Mouse (Mus musculus) hindbrain, postnatal 0 days (tissue): ENCODE results near the gene Tmem184b. TPM values are rescaled to one million over a fixed set of nuclear protein-coding genes. Genes with fewer than 3 reads are reported as not detected.

Experiments
- ATAC-seq: fragments of 200-750 bp; cut with Nextera tagmentation; 2 replicates; pipeline ENCODE4 v1.8.0; 2017; ENCODE audit warnings: mild to moderate bottlenecking, moderate TSS enrichment, moderate library complexity
- DNase-seq: peaks from one replicate; pipeline ENCODE4 v3.0.0-alpha.2; 2015; ENCODE audit warnings: low spot score
- H3K27ac ChIP-seq: fragments of 300-500 bp; sonication (generic); 2 replicates; pipeline ENCODE4 v1.5.1; 2014; ENCODE audit warnings: mild to moderate bottlenecking
- H3K27me3 ChIP-seq: fragments of 300-500 bp; sonication (generic); 2 replicates; pipeline ENCODE4 v1.6.1; 2014; ENCODE audit warnings: low read length, mixed read lengths; ENCODE audit not compliant: insufficient read depth
- H3K36me3 ChIP-seq: fragments of 300-500 bp; sonication (generic); 2 replicates; pipeline ENCODE4 v1.6.1; 2014; ENCODE audit warnings: low read length, mixed read lengths; ENCODE audit not compliant: insufficient read depth
- H3K4me1 ChIP-seq: fragments of 300-500 bp; sonication (generic); 2 replicates; pipeline ENCODE4 v1.6.1; 2014; ENCODE audit warnings: antibody characterized with exemption, low read length, mixed read lengths; ENCODE audit not compliant: insufficient read depth
- H3K4me2 ChIP-seq: fragments of 300-500 bp; sonication (generic); 2 replicates; pipeline ENCODE4 v1.6.1; 2014; ENCODE audit warnings: low read depth, mild to moderate bottlenecking, low read length, moderate library complexity, mixed read lengths
- H3K4me3 ChIP-seq: fragments of 300-500 bp; sonication (generic); 2 replicates; pipeline ENCODE4 v1.5.1; 2014; ENCODE audit warnings: low read length
- H3K9ac ChIP-seq: fragments of 300-500 bp; sonication (generic); replicated peaks from 2 replicates; pipeline ENCODE4 v1.6.1; 2014; ENCODE audit warnings: mild to moderate bottlenecking, low read length, moderate library complexity, mixed read lengths
- H3K9me3 ChIP-seq: fragments of 300-500 bp; sonication (generic); 2 replicates; pipeline ENCODE4 v1.6.1; 2016; ENCODE audit warnings: low read length, mixed read lengths
- CTCF ChIP-seq: IDR thresholded peaks from 2 replicates; pipeline ENCODE4 v1.5.1; 2016; ENCODE audit warnings: antibody characterized with exemption, control low read depth, low read depth
- WGBS: fragments of 180-500 bp; shearing (Covaris S2); extraction: QIAGEN DNeasy Blood & Tissue Kit; methylation state at CpG from one replicate; pipeline ENCODE4 v1.1.7; 2014; 5-methylcytosine and 5-hydroxymethylcytosine counted together
- polyA plus RNA-seq: library from polyadenylated mRNA; unstranded; fragments of >200 nt; fragmentation: Nextera tagmentation; extraction: Ambion mirVana; gene quantifications from 2 replicates; pipeline ENCODE4 v1.2.1, GENCODE M21; 2015
- total RNA-seq: library from RNA; depleted of rRNA; stranded (reverse); fragments of >200 nt; gene quantifications from 2 replicates; pipeline ENCODE4 v1.2.3, GENCODE M21; 2014

Gene Tmem184b
- total and polyA plus RNA-seq, 2 experiments from 2014 or later, result 31.6 to 72.4 TPM

DNA sequence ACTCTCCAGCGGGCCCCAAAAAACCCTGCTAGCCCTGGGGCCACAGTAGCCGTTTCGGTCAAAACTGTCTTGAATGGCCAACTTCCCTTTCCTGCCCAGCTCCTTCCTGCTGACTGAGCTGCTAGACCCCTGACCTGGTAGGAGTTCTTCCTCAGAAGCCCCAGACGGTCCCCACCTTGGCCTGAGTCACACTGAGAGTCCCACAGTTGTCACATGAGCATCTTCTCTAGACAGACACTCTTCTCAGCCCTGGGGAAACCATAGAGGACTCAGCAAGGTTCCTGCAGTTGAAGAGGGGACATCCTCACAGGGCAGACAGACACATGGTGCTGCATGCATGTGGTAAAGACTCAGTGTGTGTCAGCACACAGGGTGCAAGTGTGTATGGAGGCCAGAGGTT lies 48.8 kb downstream of the Tmem184b start:
- no peaks in the 10 kb centered on the region for H3K36me3 ChIP-seq
- no peak overlapping the region for H3K4me2 ChIP-seq
- H3K27ac ChIP-seq, result no peak overlapping the region
- peaks cover 8% of the 10 kb centered on the region for H3K4me1 ChIP-seq
- WGBS, result 77% methylated on average over 4 of the region's 4 CpGs
- DNase-seq (no peak), ATAC-seq (no peak)
- no peaks in the 10 kb centered on the region for H3K9me3 ChIP-seq
- H3K27me3 ChIP-seq, result no peaks in the 10 kb centered on the region
- no peak overlapping the region for H3K9ac ChIP-seq
- no peak overlapping the region for H3K4me3 ChIP-seq
- TF ChIP-seq CTCF, result no peak

DNA sequence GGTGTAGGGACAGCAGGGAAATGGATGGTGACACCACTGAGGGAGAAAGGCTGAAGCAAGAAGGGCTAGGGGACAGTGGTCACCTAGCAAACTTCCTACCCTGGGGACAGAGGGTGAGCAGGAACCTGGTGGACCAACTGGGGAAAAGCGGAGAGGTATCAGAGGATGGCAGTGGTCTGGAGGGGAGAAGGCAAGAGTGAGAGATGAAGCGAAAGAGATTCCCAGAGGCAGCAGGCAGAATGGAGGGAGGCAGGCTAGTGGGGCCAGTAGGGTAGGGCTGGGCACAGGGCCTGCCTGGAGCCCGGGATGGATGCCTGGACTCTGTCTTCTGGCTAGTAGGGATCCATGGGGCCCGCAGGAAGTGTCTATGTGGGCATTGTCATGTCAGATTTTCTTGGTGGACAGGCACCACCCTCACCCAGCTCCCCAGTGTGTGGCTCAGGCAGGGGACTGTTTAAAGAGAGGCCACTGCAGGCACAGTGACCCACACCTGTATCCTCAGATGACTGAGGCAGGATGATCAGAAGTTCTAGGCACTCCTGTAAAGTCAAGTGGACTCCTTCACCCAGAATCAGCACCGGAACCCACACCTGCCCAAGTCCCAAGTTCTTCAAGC lies 49.6 kb downstream of the Tmem184b start:
- Histone ChIP-seq H3K4me2 (no peak overlapping the region), H3K9me3 (no peaks in the 10 kb centered on the region)
- 82% methylated on average over 5 of the region's 5 CpGs for WGBS

DNA sequence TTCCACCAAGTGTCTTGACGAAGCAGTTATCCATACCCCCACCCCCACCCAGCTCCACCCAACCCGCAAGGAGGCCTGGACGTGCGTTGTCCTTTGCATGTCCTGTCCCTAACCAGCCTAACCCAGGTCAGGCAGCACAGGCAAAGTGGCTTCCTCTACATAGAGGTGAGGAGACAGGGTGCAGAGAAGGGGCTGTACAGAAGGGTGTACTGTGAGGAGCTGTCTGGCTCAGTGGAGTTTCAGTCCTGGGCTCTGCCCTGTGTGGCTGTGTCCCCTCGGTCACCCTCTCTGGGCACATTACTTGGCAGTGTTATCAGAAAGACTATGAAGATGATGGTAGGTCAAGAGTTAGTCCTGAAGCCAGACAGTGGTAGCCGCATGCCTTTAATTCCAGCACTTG lies 50.9 kb downstream of the Tmem184b start:
- Histone ChIP-seq H3K4me2 (no peak overlapping the region), H3K36me3 (no peaks in the 10 kb centered on the region), H3K4me1 (peaks cover 11% of the 10 kb centered on the region), H3K27ac (no peak overlapping the region), H3K9me3 (no peaks in the 10 kb centered on the region), H3K9ac (no peak overlapping the region), H3K4me3 (no peak overlapping the region), H3K27me3 (no peaks in the 10 kb centered on the region)
- TF ChIP-seq CTCF, result no peak
- DNase-seq (no peak), ATAC-seq (no peak)
- WGBS, result 79% methylated on average over 6 of the region's 6 CpGs

More for the DNA sequence above, 49.6 kb downstream of the Tmem184b start:
- DNase-seq (no peak), ATAC-seq (no peak)
- no peak overlapping the region for H3K27ac ChIP-seq
- H3K36me3 ChIP-seq, result no peaks in the 10 kb centered on the region
- H3K27me3 ChIP-seq, result no peaks in the 10 kb centered on the region
- H3K9ac ChIP-seq, result no peak overlapping the region
- no peak overlapping the region for H3K4me3 ChIP-seq
- peaks cover 8% of the 10 kb centered on the region for H3K4me1 ChIP-seq
- no peak for TF ChIP-seq CTCF

DNA sequence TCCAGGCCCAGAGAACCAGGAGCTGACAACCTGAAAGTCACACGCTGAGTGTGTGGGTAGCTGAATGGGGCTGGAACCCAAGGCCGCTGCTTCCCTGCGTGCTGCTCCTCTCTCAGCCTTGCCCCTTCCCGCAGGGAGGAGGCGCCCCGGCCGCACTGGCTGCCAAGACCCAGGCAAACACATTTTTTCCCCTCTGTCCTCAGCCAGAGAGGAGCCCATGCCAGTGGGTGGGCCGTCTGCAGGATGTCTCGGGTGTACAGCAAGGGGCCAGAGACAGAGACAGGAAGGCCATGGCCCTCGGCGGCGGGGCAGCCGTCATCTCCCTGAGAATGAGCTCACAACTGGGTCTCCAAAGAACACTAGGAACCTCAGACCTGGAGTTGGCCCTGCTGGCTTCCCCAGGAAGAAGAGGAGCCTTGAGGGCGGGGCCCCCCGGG lies 52.0 kb downstream of the Tmem184b start:
- 22% methylated on average over 15 of the region's 15 CpGs for WGBS
- no peaks in the 10 kb centered on the region for H3K27me3 ChIP-seq

DNA sequence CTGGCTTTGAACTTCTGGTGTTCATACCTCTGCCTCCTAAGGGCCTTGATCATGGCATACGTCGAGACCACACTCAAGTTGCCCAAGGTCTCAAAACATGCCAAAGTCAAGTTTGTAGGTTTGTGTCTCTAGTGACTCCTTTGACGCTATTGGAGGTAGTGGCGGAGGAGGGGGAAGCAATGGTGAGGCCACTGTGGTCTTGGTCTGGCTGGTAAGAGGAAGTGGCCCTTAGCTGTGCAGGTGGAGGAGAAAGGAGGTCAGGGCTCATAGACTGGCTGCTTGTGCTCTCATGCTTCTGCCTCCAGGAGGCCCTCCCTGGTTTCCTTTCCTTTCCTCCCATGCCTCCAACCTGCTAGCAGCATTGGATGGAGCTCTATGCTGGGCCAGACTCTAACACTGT lies 52.5 kb downstream of the Tmem184b start:
- H3K27ac ChIP-seq, result no peak overlapping the region
- no peaks in the 10 kb centered on the region for H3K36me3 ChIP-seq
- no peaks in the 10 kb centered on the region for H3K9me3 ChIP-seq
- H3K4me3 ChIP-seq, result no peak overlapping the region
- no peaks in the 10 kb centered on the region for H3K27me3 ChIP-seq
- 98% methylated on average over 4 of the region's 4 CpGs for WGBS
- 0 out of 2 replicates have a peak, but pooled peaks cover 3% of the 10 kb centered on the region for H3K4me1 ChIP-seq
- H3K4me2 ChIP-seq, result no peak overlapping the region
- no peak for TF ChIP-seq CTCF
- no peak for DNase-seq
- H3K9ac ChIP-seq, result no peak overlapping the region
- no peak for ATAC-seq

More for the DNA sequence above, 52.0 kb downstream of the Tmem184b start:
- TF ChIP-seq CTCF, result no peak
- H3K9me3 ChIP-seq, result no peaks in the 10 kb centered on the region
- 0 out of 2 replicates have a peak, but pooled peaks cover 3% of the 10 kb centered on the region for H3K4me1 ChIP-seq
- H3K9ac ChIP-seq, result no peak overlapping the region
- H3K27ac ChIP-seq, result no peak overlapping the region
- no peak overlapping the region for H3K4me2 ChIP-seq
- ATAC-seq (no peak), DNase-seq (no peak)
- no peaks in the 10 kb centered on the region for H3K36me3 ChIP-seq
- H3K4me3 ChIP-seq, result no peak overlapping the region

DNA sequence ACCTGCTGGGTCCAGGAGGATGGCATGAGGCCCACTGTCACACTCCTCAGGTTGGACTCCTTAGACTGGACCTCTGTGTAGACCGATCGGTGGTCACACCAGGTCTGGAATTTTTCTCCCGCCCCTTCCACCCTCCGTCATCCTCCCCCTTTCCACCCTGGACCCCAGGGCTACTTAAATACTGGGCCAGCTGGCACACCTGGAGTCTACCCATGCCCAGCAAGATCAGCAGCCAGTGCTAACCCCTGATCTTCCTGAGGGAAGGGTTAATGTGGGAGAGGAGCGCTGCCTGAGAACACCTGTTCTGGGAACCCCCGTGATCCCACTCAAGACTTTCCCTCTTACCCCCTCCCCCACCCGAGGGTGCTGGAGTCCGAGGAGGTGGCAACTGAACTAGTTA lies 54.7 kb downstream of the Tmem184b start:
- ATAC-seq (no peak), DNase-seq (no peak)
- Histone ChIP-seq H3K9ac (no peak overlapping the region), H3K4me2 (peak overlapping the region; percentile 90), H3K4me3 (peak overlapping the region; percentile 75), H3K36me3 (no peaks in the 10 kb centered on the region), H3K9me3 (no peaks in the 10 kb centered on the region), H3K27ac (no peak overlapping the region), H3K4me1 (0 out of 2 replicates have a peak, but pooled peaks cover 3% of the 10 kb centered on the region), H3K27me3 (no peaks in the 10 kb centered on the region)
- WGBS, result 69% methylated on average over 8 of the region's 8 CpGs
- no peak for TF ChIP-seq CTCF

DNA sequence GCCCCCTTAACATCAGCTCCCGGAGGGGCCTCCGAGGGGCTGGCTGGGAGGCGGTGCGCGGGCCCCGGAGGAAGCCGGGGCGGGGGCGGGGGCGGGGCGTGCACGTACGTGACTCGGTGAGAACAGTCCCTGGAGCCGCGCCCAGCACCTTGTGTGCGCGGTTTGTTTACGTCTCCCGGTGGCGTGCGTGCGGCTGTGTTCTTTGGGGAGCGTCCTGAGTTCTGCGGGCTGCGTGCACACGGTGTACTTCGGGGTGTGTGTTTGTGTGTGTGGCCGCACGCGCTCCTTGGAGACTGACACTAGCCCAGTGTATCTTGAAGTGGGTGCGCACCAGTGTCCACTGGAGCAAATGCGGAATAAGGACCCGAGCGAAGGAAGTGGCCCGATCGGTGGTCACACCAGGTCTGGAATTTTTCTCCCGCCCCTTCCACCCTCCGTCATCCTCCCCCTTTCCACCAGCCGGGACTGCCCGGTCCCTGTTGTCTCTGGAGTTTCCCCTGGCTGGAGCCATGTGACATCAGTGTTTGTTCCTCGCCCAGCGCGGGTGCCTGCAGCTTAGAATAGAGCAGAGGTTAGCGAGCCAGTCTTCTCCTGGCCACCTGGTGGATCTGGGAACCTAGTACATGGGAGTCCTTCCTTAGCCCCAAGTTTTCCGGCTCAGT lies 55.4 kb downstream of the Tmem184b start:
- peak; percentile 62 for TF ChIP-seq CTCF
- no peaks in the 10 kb centered on the region for H3K9me3 ChIP-seq
- H3K4me1 ChIP-seq, result 0 out of 2 replicates have a peak, but pooled peaks cover 3% of the 10 kb centered on the region
- peak overlapping the region; percentile 75 for H3K4me3 ChIP-seq
- DNase-seq, result peak; percentile 63
- H3K9ac ChIP-seq, result peak overlapping the region; percentile 74
- under 1% methylated on average over 30 of the region's 46 CpGs for whole genome bisulfite sequencing
- H3K27ac ChIP-seq, result peak overlapping the region; percentile 78; the same call in 1 of the 2 replicates
- peak; percentile 60 for ATAC-seq
- peak overlapping the region; percentile 90 for H3K4me2 ChIP-seq
- no peaks in the 10 kb centered on the region for H3K36me3 ChIP-seq
- no peaks in the 10 kb centered on the region for H3K27me3 ChIP-seq
